Mouse (Mus musculus) NIH3T3 (cell line): ENCODE results near the gene Rora.

Experiments
- DNase-seq: peaks from one replicate; pipeline ENCODE4 v3.0.0-alpha.2; 2012; ENCODE audit warnings: low read depth

The Rora gene

DNA sequence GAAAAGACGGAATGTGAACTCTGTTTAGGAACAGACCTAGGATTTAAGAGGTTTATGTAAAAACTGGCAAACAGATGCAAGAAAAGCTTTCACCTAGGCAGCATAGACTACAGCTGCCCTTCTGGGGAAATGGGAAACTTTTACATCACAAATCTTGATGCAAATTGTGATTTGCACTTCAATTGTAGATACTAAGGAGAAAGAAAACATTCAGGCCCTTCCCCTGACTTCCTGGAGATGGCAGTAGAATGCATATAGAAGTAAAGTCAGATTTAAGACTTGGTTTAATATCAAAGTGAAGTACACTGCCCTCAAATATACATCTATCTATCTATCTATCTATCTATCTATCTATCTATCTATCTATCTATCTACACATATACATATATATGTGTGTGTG, 765.9 kb downstream of the Rora start:
- DNase-seq, result peak; percentile 61

DNA sequence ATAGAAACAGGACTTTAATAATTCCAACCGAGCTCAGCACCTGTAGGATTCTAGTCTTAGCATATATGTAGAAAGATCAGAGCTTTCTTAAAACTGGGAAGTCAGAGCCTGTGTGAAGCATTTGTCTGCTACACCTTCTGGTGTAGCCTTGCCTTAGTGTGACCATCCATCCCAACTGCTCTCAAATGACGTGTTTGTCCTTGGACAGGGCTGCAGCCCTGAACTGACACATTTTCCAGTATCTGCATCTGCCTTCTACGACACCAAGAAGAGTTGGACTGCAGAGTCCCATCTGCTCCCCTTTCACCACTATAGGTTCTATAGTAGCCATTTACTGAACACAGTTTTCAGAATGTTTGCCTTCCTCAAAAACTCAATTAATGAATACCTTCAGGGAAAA, 776.9 kb downstream of the Rora start:
- no peak for DNase-seq

DNA sequence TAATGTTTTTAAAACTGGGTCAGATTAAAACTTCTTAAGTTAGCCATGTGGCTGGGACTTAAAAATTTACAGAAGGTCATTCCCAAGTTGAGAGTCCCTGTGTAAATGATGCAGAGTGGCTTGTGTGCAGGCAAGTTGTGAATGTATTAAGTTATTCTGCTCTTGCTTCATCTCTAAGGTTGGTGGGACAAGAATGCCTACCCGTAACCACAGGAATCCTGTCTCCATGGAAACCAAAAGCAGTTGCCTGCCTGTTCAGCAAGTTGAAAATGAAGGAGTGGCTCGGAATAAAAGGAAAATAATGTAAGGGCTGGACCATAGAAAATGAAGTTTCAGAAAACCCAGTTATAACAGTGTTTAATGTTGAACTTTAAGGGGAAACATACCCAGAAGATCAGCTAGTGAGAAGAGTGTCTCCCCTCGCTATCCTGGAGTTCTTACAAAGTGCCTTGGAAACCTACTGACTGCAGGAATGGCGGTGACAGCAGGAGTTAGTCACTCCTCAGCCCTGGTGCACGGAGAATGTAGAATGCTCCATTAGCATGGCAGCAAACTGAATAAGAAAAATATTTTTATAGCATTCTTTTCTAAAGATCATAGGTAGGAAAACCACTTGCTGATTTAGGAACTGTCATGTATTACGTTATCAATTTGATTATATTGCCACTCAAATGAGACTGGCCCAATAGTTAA, 778.4 kb downstream of the Rora start:
- peak; percentile 87 for DNase-seq

DNA sequence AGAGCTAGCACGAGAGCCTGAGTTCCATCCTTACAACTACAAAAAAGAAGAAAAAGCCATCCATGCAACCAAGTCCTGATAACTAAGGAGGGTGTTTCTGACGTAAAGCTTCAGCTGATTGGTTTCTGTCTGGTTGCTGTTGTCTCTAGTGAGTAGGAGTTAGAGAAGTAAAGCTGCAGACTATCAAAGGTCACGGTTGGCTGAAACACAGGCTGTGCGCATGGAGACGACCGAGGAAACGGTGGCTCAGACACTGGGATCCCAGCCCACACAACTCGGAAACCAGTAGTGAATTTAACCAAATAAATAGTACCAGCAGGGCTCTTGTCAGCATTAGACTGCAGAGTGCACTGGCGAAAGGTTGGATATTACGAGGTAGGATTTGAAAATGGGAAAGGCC, 781.6 kb downstream of the Rora start:
- DNase-seq, result no peak

DNA sequence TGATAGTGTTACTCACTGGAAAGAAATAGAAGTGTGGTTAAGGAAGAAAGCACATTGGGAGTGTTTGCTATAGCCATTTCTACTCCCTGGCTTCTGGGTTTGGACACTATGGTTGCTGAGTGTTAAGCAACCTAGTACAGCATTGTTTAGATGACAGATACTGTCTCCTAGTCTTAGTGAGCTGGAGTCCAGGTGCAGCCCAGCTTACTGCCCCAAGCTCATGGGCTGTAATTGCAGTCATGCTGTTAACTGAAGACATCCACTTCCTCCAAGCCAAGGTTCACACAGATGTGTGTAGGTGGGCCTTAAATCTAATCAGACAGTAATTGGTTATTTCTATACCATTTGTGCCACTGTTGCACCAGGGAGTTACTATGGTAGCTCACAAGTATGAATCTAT, 782.1 kb downstream of the Rora start:
- no peak for DNase-seq
